Mouse (Mus musculus): ENCODE results near the gene Zdhhc23. TPM values are rescaled to one million over a fixed set of nuclear protein-coding genes. Genes with fewer than 3 reads are reported as not detected.

Zdhhc23 gene
- polyA plus RNA-seq, 1 experiment from 2014 or later = 1.2 TPM

DNA sequence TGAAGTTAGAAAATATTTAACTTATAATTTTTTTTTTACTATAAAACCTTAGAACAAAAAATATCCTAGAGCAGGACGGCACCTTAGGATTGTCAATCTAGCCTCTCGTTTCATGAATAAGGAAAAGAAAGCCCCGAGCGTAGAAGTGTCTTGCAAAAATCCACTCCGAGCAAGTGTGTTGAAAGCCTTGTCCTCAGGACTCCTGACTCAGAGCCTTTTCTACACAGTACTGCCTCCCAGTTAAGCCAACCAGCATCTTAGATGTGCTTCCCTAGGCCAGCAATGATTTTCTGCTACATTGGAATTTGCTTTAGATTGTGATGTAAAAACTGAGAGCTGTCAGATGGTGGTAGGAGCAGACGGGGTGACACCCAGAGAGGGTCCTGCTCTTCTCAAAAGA is 46.5 kb downstream of the Zdhhc23 start:
- DNase-seq (ENCODE audit: low spot score) (no peak), ATAC-seq (ENCODE audit: low read depth) (no peak)
- no peak overlapping the region for H3K9ac ChIP-seq (ENCODE audit: low read depth, low read length)
- H3K36me3 ChIP-seq (ENCODE audit: control insufficient read depth, insufficient read depth, low read length) = no peaks in the 10 kb centered on the region
- 85% methylated on average over 6 of the region's 6 CpGs for WGBS
- H3K27me3 ChIP-seq (replicated peaks; ENCODE audit: control insufficient read depth, insufficient read depth, low read length) = no peaks in the 10 kb centered on the region
- no peaks in the 10 kb centered on the region for H3K9me3 ChIP-seq (ENCODE audit: control insufficient read depth, low read length)
- no peak overlapping the region for H3K4me2 ChIP-seq (ENCODE audit: low read depth, low read length)
- no peaks in the 10 kb centered on the region for H3K4me1 ChIP-seq (ENCODE audit: control insufficient read depth, insufficient read depth, low read length)
- no peak overlapping the region for H3K4me3 ChIP-seq (ENCODE audit: low read depth, low read length)
- H3K27ac ChIP-seq (replicated peaks; ENCODE audit: low read depth, low read length) = no peak overlapping the region

DNA sequence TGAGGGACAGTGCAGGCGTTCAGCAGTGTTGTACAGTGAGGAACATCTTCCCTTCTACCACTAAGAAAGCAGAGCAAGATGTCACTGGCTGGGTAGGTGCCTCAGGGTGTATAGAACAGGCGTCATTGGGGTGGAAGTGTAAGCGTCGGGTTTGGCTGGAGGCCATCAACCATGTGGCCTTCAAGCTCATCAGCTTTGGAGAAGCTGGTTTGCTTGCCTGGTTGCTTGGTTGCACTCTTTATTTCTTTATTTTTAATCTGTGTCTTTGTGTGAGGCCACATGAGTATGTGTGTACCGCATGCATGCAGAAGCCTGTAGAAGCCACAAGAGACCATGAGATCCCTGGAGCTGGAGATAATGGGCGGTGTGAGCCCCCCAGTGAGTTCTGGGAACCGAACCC is 47.3 kb downstream of the Zdhhc23 start:
- Histone ChIP-seq H3K4me1 (ENCODE audit: control insufficient read depth, insufficient read depth, low read length) (no peaks in the 10 kb centered on the region), H3K4me2 (ENCODE audit: low read depth, low read length) (no peak overlapping the region), H3K27me3 (replicated peaks; ENCODE audit: control insufficient read depth, insufficient read depth, low read length) (no peaks in the 10 kb centered on the region), H3K9ac (ENCODE audit: low read depth, low read length) (no peak overlapping the region), H3K9me3 (ENCODE audit: control insufficient read depth, low read length) (no peaks in the 10 kb centered on the region), H3K4me3 (ENCODE audit: low read depth, low read length) (no peak overlapping the region), H3K36me3 (ENCODE audit: control insufficient read depth, insufficient read depth, low read length) (no peaks in the 10 kb centered on the region), H3K27ac (replicated peaks; ENCODE audit: low read depth, low read length) (no peak overlapping the region)
- WGBS = 78% methylated on average over 7 of the region's 7 CpGs
- ATAC-seq (ENCODE audit: low read depth) = no peak
- no peak for DNase-seq (ENCODE audit: low spot score)

GRCm38 (mm10) chr16:43931502-43931901 is 48.1 kb downstream of the Zdhhc23 start:
- Histone ChIP-seq H3K4me3 (ENCODE audit: low read depth, low read length) (no peak overlapping the region), H3K27ac (replicated peaks; ENCODE audit: low read depth, low read length) (no peak overlapping the region), H3K4me2 (ENCODE audit: low read depth, low read length) (no peak overlapping the region), H3K9ac (ENCODE audit: low read depth, low read length) (no peak overlapping the region), H3K27me3 (replicated peaks; ENCODE audit: control insufficient read depth, insufficient read depth, low read length) (no peaks in the 10 kb centered on the region), H3K4me1 (ENCODE audit: control insufficient read depth, insufficient read depth, low read length) (no peaks in the 10 kb centered on the region), H3K9me3 (ENCODE audit: control insufficient read depth, low read length) (no peaks in the 10 kb centered on the region), H3K36me3 (ENCODE audit: control insufficient read depth, insufficient read depth, low read length) (no peaks in the 10 kb centered on the region)
- DNase-seq (ENCODE audit: low spot score) (no peak), ATAC-seq (ENCODE audit: low read depth) (no peak)
- WGBS = 85% methylated on average over 3 of the region's 3 CpGs

DNA sequence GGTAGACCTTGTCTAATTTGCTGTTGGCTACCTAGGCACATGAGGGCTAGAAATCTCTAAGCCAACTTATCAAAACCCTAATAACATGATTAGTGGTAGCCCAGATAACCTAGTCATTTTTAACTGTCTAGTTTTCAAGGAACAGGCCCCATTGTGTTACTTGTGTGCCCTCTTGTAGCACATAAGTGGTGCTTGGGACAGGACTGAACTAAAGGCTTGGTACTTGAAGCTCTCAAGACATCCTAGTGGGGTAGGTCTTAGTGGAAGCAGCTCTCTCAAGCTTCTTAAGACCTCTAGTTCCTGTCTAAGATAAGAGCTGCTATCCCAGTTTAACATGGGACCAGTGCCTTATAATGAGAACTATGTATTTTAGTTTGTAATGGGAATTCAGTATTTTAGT is 49.0 kb downstream of the Zdhhc23 start:
- no peaks in the 10 kb centered on the region for H3K27me3 ChIP-seq (replicated peaks; ENCODE audit: control insufficient read depth, insufficient read depth, low read length)
- no peak for ATAC-seq (ENCODE audit: low read depth)
- H3K4me1 ChIP-seq (ENCODE audit: control insufficient read depth, insufficient read depth, low read length) = no peaks in the 10 kb centered on the region
- no peaks in the 10 kb centered on the region for H3K36me3 ChIP-seq (ENCODE audit: control insufficient read depth, insufficient read depth, low read length)
- H3K9me3 ChIP-seq (ENCODE audit: control insufficient read depth, low read length) = no peaks in the 10 kb centered on the region
- no peak for DNase-seq (ENCODE audit: low spot score)
- no peak overlapping the region for H3K4me3 ChIP-seq (ENCODE audit: low read depth, low read length)
- H3K27ac ChIP-seq (replicated peaks; ENCODE audit: low read depth, low read length) = no peak overlapping the region
- no peak overlapping the region for H3K4me2 ChIP-seq (ENCODE audit: low read depth, low read length)
- H3K9ac ChIP-seq (ENCODE audit: low read depth, low read length) = no peak overlapping the region

- Histone ChIP-seq H3K9me3 (ENCODE audit: control insufficient read depth, low read length) (no peaks in the 10 kb centered on the region), H3K4me1 (ENCODE audit: control insufficient read depth, insufficient read depth, low read length) (no peaks in the 10 kb centered on the region), H3K27me3 (replicated peaks; ENCODE audit: control insufficient read depth, insufficient read depth, low read length) (no peaks in the 10 kb centered on the region), H3K4me2 (ENCODE audit: low read depth, low read length) (no peak within 1 kb of the TSS), H3K9ac (ENCODE audit: low read depth, low read length) (no peak within 1 kb of the TSS), H3K27ac (replicated peaks; ENCODE audit: low read depth, low read length) (no peak within 1 kb of the TSS), H3K4me3 (ENCODE audit: low read depth, low read length) (no peak within 1 kb of the TSS), H3K36me3 (ENCODE audit: control insufficient read depth, insufficient read depth, low read length) (no peaks in the 10 kb centered on the region)
- no peak for ATAC-seq (ENCODE audit: low read depth)
- WGBS = 71% methylated on average over 6 of the region's 6 CpGs
- DNase-seq (ENCODE audit: low spot score) = no peak
These were observed 53.2 kb downstream of the Zdhhc23 start, which contains the start of gene Qtrt2 for GRCm38 (mm10) chr16:43926341-43926859. Qtrt2 (minus strand) TSS chr16:43926809.

DNA sequence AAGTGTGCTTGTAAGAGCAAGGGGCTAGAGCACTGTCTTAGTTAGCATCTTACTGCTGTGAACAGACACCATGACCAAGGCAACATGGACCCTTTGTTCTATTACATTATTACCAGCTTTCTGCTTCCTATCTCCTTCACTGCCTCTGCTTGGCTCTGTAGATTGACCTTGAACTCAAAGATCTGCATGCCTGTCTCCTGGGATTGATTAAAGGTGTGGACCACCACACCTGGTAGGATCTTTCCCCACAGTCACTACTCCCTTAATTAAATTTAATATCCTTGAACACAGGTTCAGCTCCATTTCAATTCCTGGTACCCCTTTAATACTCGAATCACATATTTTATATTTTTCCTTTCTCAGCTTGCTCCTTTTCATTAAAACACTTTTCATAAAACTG is 53.7 kb downstream of the Zdhhc23 start:
- WGBS = 92% methylated on average over 1 of the region's 1 CpGs

GRCm38 (mm10) chr16:43925001-43925558 is 54.5 kb downstream of the Zdhhc23 start:
- Histone ChIP-seq H3K4me3 (ENCODE audit: low read depth, low read length) (no peak overlapping the region), H3K4me1 (ENCODE audit: control insufficient read depth, insufficient read depth, low read length) (no peaks in the 10 kb centered on the region), H3K9ac (ENCODE audit: low read depth, low read length) (no peak overlapping the region), H3K27me3 (replicated peaks; ENCODE audit: control insufficient read depth, insufficient read depth, low read length) (no peaks in the 10 kb centered on the region), H3K4me2 (ENCODE audit: low read depth, low read length) (no peak overlapping the region), H3K27ac (replicated peaks; ENCODE audit: low read depth, low read length) (no peak overlapping the region), H3K36me3 (ENCODE audit: control insufficient read depth, insufficient read depth, low read length) (no peaks in the 10 kb centered on the region), H3K9me3 (ENCODE audit: control insufficient read depth, low read length) (no peaks in the 10 kb centered on the region)
- DNase-seq (ENCODE audit: low spot score) = no peak
- ATAC-seq (ENCODE audit: low read depth) = no peak
- 56% methylated on average over 6 of the region's 6 CpGs for WGBS

More for the DNA sequence above, 53.7 kb downstream of the Zdhhc23 start:
- no peak overlapping the region for H3K27ac ChIP-seq (replicated peaks; ENCODE audit: low read depth, low read length)
- H3K9me3 ChIP-seq (ENCODE audit: control insufficient read depth, low read length) = no peaks in the 10 kb centered on the region
- H3K4me2 ChIP-seq (ENCODE audit: low read depth, low read length) = no peak overlapping the region
- ATAC-seq (ENCODE audit: low read depth) (no peak), DNase-seq (ENCODE audit: low spot score) (no peak)
- no peaks in the 10 kb centered on the region for H3K27me3 ChIP-seq (replicated peaks; ENCODE audit: control insufficient read depth, insufficient read depth, low read length)
- no peaks in the 10 kb centered on the region for H3K4me1 ChIP-seq (ENCODE audit: control insufficient read depth, insufficient read depth, low read length)
- no peak overlapping the region for H3K9ac ChIP-seq (ENCODE audit: low read depth, low read length)
- no peaks in the 10 kb centered on the region for H3K36me3 ChIP-seq (ENCODE audit: control insufficient read depth, insufficient read depth, low read length)
- H3K4me3 ChIP-seq (ENCODE audit: low read depth, low read length) = no peak overlapping the region

GRCm38 (mm10) chr16:43922630-43923029 is 57.0 kb downstream of the Zdhhc23 start:
- no peak overlapping the region for H3K4me3 ChIP-seq (ENCODE audit: low read depth, low read length)
- H3K4me1 ChIP-seq (ENCODE audit: control insufficient read depth, insufficient read depth, low read length) = no peaks in the 10 kb centered on the region
- WGBS = 55% methylated on average over 3 of the region's 3 CpGs
- DNase-seq (ENCODE audit: low spot score) (no peak), ATAC-seq (ENCODE audit: low read depth) (no peak)
- no peaks in the 10 kb centered on the region for H3K27me3 ChIP-seq (replicated peaks; ENCODE audit: control insufficient read depth, insufficient read depth, low read length)
- no peak overlapping the region for H3K4me2 ChIP-seq (ENCODE audit: low read depth, low read length)
- no peak overlapping the region for H3K27ac ChIP-seq (replicated peaks; ENCODE audit: low read depth, low read length)
- H3K36me3 ChIP-seq (ENCODE audit: control insufficient read depth, insufficient read depth, low read length) = no peaks in the 10 kb centered on the region
- H3K9me3 ChIP-seq (ENCODE audit: control insufficient read depth, low read length) = no peaks in the 10 kb centered on the region
- no peak overlapping the region for H3K9ac ChIP-seq (ENCODE audit: low read depth, low read length)

DNA sequence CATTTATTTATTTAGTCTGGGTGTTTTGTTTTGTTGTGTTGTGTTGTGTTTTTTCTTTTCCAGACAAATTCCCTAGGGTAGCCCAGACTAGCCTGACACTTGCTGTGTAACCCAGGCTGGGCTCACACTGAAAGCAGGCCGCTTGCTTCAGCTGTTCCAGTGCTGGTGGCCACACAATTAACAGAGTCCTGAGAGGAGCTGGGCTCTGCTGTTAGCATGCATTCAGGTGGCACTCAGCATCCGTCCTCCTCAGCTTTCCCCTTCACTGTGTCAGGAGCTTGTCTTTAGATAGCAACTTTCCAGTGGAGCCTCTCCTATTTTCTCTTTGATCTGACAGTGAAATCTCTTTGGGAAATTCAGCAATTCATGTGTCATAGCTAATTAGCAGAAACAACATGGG is 57.6 kb downstream of the Zdhhc23 start:
- no peak for DNase-seq (ENCODE audit: low spot score)
- no peak overlapping the region for H3K27ac ChIP-seq (replicated peaks; ENCODE audit: low read depth, low read length)
- H3K4me1 ChIP-seq (ENCODE audit: control insufficient read depth, insufficient read depth, low read length) = no peaks in the 10 kb centered on the region
- 50% methylated on average over 2 of the region's 2 CpGs for WGBS
- H3K9me3 ChIP-seq (ENCODE audit: control insufficient read depth, low read length) = no peaks in the 10 kb centered on the region
- H3K4me2 ChIP-seq (ENCODE audit: low read depth, low read length) = no peak overlapping the region
- H3K9ac ChIP-seq (ENCODE audit: low read depth, low read length) = no peak overlapping the region
- no peak overlapping the region for H3K4me3 ChIP-seq (ENCODE audit: low read depth, low read length)
- no peak for ATAC-seq (ENCODE audit: low read depth)
- H3K36me3 ChIP-seq (ENCODE audit: control insufficient read depth, insufficient read depth, low read length) = no peaks in the 10 kb centered on the region
- no peaks in the 10 kb centered on the region for H3K27me3 ChIP-seq (replicated peaks; ENCODE audit: control insufficient read depth, insufficient read depth, low read length)

Measured in embryonic facial prominence, embryonic 14.5 days (tissue).